Mouse (Mus musculus): ENCODE results near the gene Frmd3.
"Not testable (repeated sequence)": the region's sequence is repeated elsewhere in the genome, so short reads cannot be mapped to it uniquely, and the experiment has no call there.

The Frmd3 gene

DNA sequence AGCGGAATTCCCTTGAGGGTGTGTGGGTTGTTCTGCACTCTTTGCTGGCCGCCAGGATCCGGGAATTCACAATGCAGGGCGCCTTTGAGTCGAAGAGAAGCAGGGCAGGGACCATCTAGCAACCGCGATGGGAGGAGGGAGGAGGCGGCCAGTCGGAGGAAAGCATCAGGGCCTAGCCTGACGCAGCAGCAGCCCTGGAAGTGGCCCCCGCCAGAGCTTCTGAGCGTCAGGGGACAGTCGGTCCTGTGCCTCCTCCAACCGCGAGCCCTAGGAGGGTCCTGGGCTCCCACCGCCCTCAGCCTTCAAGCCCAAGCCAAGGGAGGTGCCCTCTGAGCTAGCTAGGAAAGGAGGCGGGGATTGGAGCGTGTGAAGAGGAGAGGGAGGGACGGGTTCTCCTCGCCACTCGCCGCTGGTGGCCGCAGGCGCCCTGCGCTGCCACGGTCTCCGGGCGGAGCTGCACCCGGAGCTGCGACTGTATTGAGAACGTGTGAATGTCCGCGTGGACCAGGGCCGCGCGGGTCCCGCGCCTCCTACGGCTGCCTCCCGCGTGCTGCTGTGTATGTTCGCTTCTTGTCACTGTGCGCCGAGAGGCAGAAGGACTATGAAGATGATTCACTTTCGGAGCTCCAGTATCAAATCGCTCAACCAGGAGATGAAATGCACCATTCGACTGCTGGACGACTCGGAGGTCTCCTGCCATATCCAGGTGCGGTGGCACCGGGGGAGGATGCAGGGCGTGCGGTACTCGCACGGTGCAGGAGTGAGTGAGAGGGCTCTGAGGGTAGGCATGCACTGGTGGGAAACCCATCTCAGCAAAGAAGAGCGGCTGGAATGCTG lies at the start of gene Frmd3:
TSS of gene Frmd3 (plus strand) at position 232 of the 837 bp plus-strand sequence.
- peak; percentile 79 to 80 for DNase-seq

DNA sequence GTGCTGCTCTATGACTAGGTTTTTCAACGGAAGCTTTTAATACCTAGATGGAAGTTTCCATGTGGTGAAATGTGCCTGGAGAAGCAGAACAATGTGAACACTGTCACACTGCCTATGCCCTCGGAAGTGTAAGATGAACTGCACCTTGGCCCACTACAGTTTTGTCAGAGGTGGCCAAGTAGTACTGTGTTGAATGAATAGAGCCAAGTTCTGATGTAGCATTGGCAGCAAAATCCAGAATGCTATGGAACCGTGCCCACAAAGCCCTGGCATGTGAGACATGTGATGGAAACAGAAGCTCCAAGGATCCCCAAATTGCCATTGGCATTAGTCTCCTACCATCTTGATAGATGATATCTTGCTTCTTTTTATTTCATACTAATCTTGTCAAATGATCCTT lies 32.8 kb upstream of the Frmd3 start:
- peak; percentile 39 to 55 for DNase-seq

DNA sequence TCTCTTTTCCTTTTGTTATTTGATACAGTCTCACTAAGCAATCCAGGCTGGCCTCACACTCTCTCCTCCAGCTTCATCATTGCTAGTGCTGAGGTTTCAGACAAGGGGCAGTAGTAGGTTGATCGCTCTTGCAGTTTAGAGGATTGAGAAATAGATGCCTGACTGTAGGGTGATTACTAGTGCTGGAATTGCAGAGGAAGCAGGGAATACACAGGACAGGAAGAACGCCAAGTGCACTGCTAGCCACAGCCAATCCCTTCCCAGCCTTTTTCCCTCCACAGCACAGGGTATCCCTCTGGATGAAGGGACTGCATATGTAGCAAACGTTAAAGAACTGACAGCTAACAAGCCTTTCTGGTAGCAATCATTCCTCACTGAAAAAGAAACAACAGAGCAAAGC lies 965 bp upstream of the Frmd3 start:
- peak; percentile 5 for DNase-seq

DNA sequence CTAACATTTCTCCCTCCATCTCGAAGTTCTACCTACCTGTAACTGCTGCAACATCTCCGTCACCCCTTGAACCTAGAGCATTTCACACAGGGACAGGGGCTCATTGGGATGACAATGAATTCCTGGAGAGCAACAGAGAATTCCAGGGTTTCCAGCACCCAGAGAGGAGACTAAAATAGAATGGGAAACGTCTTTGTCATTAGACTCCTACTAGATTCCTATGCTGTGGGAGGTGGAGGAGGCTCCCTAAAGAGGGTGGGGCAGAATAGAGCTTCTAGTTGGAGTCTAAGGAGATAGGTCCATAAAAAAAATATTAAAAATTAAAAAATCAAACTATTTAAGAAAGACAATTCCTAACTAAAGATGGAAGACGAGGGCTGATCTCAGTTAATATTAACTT lies 542 bp upstream of the Frmd3 start:
- peak in 1 of 2 experiments; percentile 3 for DNase-seq

DNA sequence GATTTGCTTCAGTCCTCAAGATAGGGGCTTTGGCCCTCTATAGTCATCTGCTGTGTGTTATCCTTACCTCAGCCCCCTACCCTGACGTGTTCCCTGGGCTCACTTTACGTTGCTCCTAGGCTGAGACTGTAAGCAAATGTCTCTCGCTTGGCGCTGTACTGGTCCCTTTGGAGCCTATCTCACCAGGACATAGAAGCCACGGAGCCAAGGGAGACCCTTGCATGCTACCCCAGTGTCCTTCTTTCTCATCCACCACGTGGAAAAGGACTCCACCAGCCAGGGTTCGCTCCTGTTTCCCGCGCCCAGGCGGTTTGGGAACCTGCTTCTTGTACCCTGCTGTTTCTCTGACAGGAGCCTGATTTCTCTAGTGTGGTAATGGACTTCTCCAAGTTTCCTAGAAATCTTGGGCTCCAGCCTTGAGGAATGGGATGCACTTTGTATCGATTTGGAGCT lies 832 bp downstream of the Frmd3 start:
- DNase-seq, result peak in 1 of 2 experiments; percentile 29

DNA sequence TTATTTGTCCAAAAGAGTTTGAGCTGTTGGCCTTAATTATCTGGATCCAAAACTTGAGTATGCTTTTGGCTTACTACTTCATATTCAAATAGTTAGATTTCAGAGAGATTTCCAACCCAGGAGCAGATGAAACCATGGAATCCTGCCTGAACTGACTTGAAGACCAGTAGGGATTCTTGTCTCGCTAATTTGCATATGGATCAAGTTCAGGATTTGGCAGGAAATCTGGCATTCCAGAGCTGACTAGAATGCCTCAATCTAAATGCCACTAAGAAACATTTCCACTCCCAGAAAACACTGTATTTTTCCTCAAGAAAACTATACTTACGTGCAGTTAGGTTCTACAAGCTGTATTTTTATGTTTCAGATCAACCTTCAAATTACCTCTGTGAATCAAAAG lies 6.8 kb downstream of the Frmd3 start:
- DNase-seq, result no peak

DNA sequence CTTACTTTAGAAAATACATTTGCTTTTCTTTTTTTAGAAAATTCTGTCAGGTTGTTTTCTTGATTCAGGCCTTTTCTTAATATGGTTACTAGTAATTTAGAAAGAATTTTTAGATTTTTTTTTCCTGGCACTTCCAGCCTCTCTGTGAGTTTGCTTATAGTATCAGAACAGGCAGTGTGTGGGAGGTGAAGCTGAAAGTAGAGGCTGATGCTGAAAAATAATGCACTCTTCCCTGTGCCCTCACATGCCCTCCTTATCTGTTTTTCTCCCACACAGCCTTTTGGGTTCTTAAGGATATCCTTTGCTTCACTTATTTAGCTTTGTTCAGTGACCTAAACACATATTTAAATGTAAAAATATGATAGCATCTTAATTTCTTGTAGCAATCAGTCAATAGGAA lies 30.0 kb downstream of the Frmd3 start:
- DNase-seq, result no peak

DNA sequence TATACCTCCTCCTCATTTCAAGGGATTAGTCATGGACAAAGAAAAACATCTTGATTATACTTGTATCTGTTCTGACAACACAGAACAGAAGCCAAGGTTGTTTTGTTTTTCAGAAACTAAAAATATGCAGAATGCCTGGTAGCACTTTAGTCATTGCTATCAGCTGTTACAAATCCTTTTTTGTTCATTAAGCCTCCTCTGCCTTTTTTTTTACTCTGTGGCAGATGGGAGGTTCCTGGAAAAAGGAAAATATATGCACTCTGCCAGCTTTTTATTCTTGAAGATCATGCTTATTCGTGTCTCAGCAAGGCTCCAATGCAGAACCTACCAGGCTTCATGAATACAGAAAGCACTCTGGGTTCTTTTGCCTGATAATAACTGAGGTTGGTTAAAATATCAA lies 38.5 kb downstream of the Frmd3 start:
- DNase-seq, result no peak

DNA sequence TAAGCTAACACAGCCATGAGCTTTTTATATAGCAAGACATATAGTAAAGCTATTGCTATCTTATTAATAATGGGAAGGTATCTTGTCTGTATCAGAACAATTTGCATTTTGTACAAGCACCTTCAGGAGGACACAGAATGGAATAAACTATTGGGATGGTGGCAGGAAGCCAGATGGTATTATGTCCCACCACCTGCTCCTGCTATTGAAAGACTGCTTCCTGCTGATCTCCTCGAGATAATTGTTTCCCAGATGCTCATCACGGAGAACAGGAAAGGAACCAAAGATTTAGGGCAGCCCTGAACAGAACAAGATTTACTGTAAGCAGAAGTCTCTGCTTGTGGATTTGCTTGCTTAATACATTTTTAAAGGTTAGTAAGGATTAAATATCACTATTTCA lies 63.5 kb downstream of the Frmd3 start:
- DNase-seq, result peak; percentile 29 to 53

DNA sequence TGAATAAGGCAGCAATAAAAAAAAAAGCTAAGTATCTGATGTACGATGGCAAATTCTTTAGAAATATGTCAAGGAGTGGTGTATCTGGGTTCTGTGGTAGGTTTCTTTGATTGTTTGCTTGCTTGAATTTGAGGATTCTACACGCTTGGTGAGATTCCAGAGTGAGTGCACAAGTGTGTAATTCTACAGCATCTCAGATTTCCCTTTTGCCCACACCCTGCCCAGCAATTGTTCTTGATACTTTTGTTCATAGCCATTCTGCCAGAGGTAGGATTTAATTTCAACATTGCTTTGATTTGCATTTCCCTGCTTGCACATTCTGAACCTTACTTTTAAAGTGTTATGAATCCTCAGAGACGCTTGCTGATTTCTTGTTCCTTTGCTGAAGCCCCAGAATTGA lies 97.6 kb downstream of the Frmd3 start:
- no peak for DNase-seq

DNA sequence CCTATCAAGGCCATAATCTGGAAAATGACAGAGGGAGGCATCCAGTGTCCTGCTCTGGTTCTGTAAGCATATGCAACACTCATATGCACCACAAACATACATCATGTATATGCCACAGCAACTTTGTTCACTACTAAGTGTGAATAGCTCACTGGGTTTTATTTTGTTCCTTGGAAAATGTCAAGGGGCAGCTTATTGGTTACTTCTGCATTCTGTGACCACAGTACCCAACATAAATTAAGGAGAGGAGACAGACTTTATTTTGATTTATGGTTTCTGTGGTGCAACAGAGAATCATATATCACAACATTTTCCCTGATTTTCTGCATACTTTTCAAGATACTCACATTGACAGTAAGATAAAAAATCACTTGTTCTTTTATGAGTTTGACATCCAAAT lies 178.3 kb downstream of the Frmd3 start:
- DNase-seq, result no peak

DNA sequence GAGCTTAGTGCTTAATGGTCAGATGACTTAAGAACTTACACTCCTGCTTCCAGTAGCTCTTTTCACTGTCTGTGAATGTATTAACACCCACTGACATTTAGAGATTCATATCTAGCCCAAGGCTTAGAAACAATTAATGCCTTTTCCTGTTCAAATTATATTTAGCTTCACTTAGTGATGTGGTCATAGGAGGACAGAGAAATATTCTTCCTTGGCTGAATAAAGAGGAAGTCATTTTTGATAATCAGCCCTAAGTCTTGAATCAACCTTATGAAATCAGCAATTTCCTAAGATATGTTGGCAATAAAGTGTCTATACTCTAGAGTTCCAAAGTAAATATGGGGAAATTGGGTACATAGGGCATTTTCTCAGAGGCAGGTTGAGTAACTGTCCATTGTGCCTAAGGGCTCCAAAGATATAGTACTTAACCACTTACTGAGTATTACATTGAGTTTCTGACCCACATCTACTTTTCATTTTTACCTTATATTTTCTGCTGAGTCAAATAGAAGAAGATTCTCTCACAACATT lies 188.1 kb downstream of the Frmd3 start:
- no peak for DNase-seq

DNA sequence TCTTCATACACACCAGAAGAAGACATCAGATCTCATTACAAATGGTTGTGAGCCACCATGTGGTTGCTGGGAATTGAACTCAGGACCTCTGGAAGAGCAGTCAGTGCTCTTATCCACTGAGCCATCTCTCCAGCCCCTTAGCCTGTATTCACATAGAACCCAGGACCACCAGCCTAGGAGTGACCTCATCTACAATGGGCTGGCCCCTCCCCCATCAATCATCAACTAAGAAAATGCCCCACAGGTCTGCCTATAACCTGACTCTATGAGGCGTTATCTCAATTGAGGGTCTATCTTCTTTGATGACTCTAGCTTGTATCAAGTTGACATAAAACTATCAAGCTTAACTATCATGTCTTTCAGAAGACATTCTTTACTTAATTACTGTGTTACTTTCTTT lies 208.5 kb downstream of the Frmd3 start:
- DNase-seq, result not testable (repeated sequence)

DNA sequence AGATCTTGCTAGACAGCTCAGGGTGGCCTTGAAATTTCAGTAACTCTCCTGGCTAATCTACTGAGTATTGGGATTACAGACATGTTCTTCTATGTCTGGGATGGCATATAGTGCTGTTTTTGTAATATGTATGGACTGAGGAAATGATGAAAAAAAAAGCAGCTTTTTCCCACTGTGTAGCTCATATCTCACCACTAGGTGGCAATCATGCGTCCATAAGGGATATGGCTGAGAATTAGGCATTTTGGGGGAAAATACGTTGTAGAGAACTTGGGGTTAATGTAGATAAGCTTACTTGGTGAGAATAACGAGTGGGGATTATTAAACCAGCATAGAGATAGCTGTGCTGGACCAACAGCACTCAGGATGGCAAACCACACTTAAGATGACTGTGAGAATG lies 209.1 kb downstream of the Frmd3 start:
- DNase-seq, result peak in 1 of 2 experiments; percentile 19

DNA sequence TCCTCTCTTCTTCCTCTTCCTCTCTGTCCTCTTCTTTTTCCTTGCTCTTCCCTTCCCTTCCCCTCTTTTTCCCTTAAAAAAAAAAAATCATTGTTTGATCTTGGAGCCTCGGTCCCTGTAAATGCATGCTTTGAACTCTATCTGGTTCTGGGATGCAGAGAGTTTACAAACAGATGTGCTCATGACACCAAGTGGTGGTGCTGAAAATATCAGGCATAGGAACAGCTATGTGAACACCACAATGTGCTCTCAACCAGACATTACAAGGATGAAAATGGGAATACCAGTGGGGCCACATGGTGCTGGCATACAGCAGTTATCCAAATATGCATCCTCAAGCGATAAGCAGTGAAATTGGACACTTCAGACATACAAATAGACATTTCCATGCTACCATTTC lies 211.0 kb downstream of the Frmd3 start:
- DNase-seq, result no peak

DNA sequence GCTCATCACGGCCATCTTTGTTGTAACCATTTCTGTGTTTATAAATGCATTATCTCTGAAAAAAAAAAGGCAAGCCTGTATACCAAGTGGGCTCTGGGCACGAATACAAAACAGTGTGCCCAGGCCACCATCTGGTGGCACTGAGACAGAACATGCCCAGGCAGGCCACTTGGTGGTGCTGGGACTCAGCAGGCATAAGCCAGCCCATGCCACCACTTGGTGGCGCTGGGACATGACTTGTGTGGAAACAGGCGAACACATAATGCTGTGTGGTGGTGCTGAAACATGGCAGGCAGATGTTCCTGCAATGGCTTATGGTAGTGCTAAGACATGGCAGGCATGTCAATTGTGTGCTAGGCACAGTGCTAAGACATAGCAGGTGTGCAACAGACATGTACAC lies 217.8 kb downstream of the Frmd3 start:
- DNase-seq, result peak in 1 of 2 experiments; percentile 25

DNA sequence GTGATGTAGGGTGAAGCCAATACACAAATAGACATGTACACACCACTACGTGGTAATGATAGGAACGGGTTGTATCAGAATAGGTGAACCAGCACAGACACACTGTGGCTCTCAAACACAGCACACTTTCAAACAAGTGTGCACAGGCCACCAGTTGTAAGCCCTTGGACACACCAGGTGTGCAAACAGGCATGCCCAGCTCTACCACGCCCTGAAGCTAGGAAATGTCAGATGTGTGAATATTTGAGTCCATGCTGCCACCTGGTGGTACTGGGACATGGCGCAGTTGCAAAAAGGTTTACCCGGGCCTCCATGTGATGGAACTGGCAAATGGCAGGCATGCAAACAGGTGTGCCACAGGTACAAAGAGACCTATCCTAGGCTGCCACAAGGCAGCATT lies 218.2 kb downstream of the Frmd3 start:
- peak; percentile 53 to 68 for DNase-seq

DNA sequence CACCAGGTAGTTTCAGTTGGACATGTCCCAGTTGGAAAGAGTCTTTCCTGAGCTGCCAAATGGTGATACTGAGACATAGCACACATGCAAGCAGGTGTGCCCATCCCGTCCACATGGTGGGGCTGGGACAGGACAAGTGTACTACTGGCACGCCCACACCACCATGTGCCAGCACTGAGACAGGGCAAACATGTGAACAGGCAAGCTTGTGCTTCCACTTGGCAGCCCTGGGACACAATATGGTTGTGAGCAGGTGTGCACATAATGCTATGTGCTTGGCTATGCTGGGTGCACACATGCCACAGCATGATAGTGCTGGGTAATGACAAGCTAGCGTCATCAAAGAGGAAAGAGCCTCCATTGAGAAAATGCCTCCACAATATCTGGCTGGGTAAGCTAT lies 220.3 kb downstream of the Frmd3 start:
- peak; percentile 26 to 56 for DNase-seq

DNA sequence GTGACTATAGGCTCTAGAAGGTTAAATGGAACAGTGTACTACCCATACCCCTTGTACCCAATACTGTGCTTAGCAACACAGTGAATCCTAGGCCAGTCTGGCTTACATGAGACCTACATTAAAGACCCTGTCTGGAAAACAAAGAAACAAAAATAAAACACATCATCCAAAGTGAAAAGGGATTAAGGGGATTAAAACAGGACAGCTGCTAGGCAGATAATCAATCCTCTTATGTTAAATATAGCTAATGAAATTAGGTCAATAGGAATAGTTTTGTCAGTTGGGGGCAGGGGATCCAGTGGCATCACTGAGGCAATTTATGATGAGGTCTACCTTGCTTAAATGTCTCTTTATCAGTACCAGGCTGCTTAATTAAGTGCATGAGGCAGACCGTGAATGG lies 228.9 kb downstream of the Frmd3 start, which contains the start of gene Kdm4c:
TSS of gene Kdm4c (plus strand) at position 322 of the 400 bp plus-strand sequence.
- DNase-seq, result no peak

Data from cerebellum, postnatal 25 days (tissue).